Mouse (Mus musculus) layer of hippocampus, adult 8-10 months (tissue): ENCODE results near the gene Stoml2. TPM values are rescaled to one million over a fixed set of nuclear protein-coding genes. Genes with fewer than 3 reads are reported as not detected.

Source experiments
- DNase-seq, 2 experiments: peaks; one replicate each; pipeline ENCODE4 v3.0.0; 2022; ENCODE audit warnings: low spot score in 2 of 2
- total RNA-seq, 4 experiments: library from RNA; stranded (reverse); gene quantifications; 2 replicates each; pipeline ENCODE4 v1.2.4; 2022

The Stoml2 gene
- 100 to 1,000 TPM in 2 of 4 experiments, 10 to 100 TPM in 2; 97.9 to 106 (median 100) TPM for total RNA-seq

GRCm38 (mm10) chr4:43031237-43031995, at the start of gene Stoml2:
Gene Stoml2, minus strand, starts transcription at chr4:43031710.
- peak; percentile 92 to 93 for DNase-seq

- DNase-seq: no peak
Measured at GRCm38 (mm10) chr4:43078071-43078718, 46.7 kb upstream of the Stoml2 start.

- no peak for DNase-seq
Measured at GRCm38 (mm10) chr4:43074923-43075322, 43.4 kb upstream of the Stoml2 start.

GRCm38 (mm10) chr4:43065471-43065870, 34.0 kb upstream of the Stoml2 start:
- DNase-seq: no peak

GRCm38 (mm10) chr4:43060286-43060685, 28.8 kb upstream of the Stoml2 start:
- no peak for DNase-seq

- no peak for DNase-seq
Measured at GRCm38 (mm10) chr4:43059697-43060096, 28.2 kb upstream of the Stoml2 start.

GRCm38 (mm10) chr4:43058753-43059654, 27.5 kb upstream of the Stoml2 start, which contains the start of gene Unc13b:
Gene Unc13b, plus strand, starts transcription at chr4:43058953.
- peak; percentile 81 to 83 for DNase-seq

GRCm38 (mm10) chr4:43058392-43058752, 26.9 kb upstream of the Stoml2 start:
- DNase-seq: no peak

- no peak for DNase-seq
Measured at GRCm38 (mm10) chr4:43057654-43058053, 26.1 kb upstream of the Stoml2 start.

- DNase-seq: no peak
Measured at GRCm38 (mm10) chr4:43052627-43053026, 21.1 kb upstream of the Stoml2 start.

- peak in 1 of 2 experiments; percentile 77 for DNase-seq
Measured at GRCm38 (mm10) chr4:43047231-43047630, 15.7 kb upstream of the Stoml2 start.

- DNase-seq: no peak
Measured at GRCm38 (mm10) chr4:43046607-43047006, 15.1 kb upstream of the Stoml2 start.

GRCm38 (mm10) chr4:43045659-43046302, 14.3 kb upstream of the Stoml2 start, which contains the start of gene Fam214b:
Gene Fam214b, minus strand, starts transcription at chr4:43046220.
- DNase-seq: peak; percentile 91 to 95

GRCm38 (mm10) chr4:43045285-43045658, 13.8 kb upstream of the Stoml2 start:
- no peak for DNase-seq

GRCm38 (mm10) chr4:43044673-43045072, 13.2 kb upstream of the Stoml2 start:
- DNase-seq: no peak

- no peak for DNase-seq
Measured at GRCm38 (mm10) chr4:43043644-43044357, 12.3 kb upstream of the Stoml2 start.

GRCm38 (mm10) chr4:43040881-43041547, 9.5 kb upstream of the Stoml2 start:
- DNase-seq: no peak

GRCm38 (mm10) chr4:43040114-43040572, 8.6 kb upstream of the Stoml2 start:
- DNase-seq: peak; percentile 95 to 97

GRCm38 (mm10) chr4:43039609-43040008, 8.1 kb upstream of the Stoml2 start:
- no peak for DNase-seq
